Mouse (Mus musculus): ENCODE results near the gene BC049352.

The BC049352 gene

DNA sequence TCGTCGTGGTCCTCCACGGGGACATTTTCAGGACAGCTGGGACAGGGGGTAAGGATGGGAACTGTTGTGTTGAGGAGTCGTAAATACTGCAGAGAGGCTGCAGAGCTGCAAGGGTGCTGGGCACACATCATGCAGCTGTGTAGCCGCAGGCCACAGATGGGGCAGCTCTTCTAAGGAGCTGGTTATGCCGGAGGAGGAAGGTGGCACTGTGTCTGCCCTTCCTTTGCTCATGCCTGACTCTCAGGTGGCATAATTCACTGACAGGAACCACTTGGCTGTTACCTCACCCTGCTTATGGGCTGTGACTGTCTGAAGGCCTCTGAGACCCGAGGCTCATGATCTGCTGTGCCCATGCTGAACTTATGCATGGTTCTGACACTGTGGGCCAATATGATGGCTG lies 68.5 kb downstream of the BC049352 start:
- no peak for DNase-seq (ENCODE audit: low spot score)

DNA sequence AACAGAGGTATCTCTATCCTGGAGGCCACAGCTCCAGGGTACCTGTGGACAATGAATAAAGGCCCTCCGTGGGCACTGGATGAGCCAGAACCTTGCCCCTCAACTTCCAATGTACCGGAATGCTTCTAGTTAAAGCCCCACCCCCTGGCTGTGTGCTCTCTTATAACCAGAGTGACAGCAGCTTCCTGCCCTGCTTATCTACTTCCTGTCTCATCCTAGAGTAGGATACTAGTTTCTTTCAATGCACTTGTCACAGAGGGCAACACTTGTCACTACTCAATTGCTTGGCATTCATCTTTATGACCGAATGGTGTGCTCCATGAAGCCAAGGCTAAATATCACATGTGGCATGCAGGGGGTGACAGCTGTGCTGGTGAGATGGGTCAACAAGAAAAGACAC lies 69.5 kb downstream of the BC049352 start:
- no peak for DNase-seq (ENCODE audit: low spot score)

DNA sequence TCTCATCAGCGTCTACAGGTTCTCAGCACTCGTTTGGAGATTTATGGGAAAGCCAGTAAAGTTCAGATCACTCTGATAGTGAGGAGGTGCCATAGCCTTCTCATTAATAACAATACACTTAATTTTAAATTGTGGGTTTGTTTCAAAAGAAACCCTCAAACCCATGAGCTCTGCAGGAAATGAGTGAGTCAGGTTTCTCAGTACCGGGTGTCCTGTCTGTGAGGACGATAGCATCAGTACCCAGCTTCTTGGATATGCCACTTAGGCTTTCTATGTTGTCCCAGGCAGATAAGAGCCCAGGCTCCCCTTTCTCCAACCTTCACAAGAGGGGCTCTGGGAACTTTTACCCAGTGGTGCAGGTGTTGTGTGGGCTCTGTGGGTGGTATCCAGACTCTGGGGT lies 70.2 kb downstream of the BC049352 start:
- DNase-seq (ENCODE audit: low spot score) = no peak

DNA sequence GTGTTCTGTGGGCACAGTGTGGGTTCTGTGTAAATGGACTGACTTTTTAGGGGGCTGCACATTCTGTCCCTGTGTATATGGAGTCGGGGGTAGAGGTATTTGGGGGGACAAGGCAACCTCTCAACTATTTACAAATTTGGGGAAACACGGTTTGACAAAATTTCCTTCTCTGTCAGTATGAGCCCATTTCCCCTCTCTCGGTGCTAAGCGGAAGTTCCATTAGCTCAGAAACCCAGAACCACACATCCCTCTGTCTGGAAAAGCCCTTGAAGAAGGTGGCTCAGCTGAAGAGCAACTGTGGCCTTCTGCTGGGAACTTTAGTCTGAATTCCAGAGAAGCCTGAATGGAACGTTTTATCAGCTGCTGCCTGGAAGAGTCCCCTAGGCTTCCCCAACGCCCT lies 70.6 kb downstream of the BC049352 start:
- no peak for DNase-seq (ENCODE audit: low spot score)

DNA sequence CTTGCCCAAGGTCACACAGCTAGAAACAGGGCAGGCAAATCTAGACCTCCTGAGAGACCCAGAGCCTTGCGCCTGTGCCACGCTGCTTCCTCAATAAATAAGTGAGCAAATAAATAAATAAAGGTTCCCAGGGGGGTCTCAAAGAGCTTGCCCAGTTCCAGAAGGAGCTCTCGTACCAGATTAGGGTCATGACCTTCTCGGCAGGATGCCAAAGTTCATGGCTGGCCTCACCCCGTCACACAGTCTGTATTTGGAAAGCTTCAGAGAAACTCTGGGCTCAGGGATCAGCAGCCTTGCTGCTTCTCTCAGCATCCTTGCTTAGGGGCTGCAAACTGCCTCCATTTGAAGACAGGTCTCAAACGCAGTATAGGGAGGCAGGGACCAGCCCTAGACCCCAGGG lies 72.2 kb downstream of the BC049352 start:
- DNase-seq (ENCODE audit: low spot score) = no peak

DNA sequence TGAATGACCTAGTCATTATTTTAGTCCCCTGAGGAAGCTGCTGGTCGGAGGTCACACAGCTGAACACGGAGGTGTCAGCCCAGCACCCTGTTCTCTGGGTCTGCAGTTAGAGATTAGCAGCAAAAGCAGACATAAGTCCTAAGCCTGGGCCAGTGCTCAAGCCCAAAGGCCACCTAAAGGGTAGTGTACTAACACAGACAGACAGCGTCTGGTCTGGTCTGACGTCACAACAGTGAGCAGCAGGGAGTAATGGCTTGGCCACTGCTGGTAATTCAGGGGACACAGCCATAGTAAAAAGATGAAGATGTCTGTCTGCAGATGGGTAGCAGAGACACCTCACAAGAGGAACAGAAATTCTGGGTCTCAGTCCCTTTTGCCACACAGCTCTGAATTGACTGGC lies 72.8 kb downstream of the BC049352 start:
- no peak for DNase-seq (ENCODE audit: low spot score)

DNA sequence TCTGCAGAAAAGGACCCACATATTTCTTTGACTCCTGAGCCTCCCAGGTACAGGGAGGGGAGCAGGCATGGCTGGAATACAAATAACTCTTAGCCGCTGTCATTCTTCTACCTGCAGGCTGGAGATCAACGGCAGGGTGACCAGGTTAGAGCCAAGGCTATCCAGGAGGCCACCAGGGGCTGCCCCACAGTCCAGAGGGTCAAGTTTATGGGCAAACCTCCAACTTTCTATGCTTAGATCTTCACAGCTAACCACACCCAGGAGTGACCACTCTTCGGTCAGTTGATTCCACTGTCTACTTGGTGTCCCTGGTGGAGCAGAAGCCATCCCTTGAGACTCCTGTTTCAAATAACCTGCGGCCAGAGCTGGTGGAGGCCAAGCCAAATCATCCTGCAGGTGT lies 73.6 kb downstream of the BC049352 start:
- no peak for DNase-seq (ENCODE audit: low spot score)

DNA sequence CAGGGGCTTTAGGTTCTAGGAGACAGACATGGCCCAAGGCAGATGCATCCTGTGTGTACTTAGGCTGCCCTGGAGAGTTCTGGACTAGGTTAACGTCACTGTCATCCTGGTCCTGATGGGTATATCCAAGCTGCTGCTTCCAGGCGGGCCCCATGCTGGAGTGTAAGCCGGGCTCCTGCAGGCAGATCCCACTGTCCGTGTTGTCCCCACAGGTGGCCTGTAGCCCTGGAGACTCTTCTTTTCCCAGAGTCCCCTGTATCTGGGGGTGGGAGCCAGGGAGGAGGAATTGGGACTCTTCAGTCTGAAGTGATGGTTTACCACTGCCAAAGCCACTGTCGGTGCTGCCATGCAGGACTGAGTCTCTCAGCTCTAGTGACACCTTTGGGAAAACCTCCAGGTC lies 74.2 kb downstream of the BC049352 start:
- DNase-seq (ENCODE audit: low spot score) = no peak

DNA sequence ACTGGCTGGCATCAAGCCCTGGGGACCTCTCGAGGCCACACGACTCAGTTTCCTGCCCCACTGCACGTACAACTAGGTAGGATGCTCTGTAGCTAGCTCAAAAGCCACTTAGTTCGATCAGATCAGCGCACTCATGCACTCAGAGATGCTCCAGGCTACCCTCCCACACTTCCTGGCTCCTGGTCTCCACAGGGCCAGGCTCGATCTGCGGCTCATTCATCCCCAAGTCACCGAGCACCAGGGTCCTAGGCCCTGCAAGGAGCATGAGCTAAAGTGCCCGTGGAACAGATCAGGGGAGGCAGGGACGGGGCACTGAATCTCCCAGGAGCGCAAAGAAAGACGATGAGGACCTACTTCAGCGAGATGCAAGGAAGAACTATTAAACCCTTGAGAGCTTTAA lies 77.3 kb downstream of the BC049352 start:
- DNase-seq (ENCODE audit: low spot score) = no peak

DNA sequence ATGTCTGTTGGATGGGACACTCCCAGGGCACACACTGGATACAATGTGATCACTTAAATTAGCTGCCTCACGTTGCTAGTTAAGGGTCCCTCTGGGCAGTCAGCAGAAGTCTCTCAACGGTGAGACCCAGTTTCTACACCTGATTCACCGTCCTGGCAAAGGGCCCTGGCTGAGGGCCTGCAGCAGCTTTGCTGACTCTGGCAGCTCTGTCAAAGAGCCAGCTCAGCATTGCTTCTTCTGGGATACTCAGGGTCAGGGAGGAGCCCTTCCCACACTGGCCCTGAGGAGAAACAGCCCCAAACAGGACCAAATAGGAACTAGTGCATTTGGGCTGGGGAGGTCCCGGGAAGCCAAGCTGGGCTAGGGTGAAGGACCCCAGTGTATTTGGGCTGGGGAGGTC lies 79.7 kb downstream of the BC049352 start:
- no peak for DNase-seq (ENCODE audit: low spot score)

DNA sequence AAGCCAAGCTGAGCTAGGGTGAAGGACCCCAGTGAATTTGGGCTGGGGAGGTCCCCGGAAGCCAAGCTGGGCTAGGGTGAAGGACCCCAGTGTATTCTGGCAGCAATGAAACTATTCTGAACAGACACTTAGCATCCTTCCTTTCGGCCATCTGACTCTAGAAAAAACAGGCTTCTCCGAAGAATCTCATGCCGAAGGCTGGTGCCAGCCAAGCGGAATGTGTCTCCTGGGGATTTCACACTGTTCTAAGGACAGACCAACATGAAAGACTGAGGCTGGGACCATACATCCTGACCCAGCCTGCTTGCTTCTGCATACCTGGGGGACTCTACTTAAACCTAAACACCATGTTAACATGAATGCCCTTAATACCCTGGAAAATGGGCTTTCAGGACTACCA lies 80.1 kb downstream of the BC049352 start:
- no peak for DNase-seq (ENCODE audit: low spot score)

DNA sequence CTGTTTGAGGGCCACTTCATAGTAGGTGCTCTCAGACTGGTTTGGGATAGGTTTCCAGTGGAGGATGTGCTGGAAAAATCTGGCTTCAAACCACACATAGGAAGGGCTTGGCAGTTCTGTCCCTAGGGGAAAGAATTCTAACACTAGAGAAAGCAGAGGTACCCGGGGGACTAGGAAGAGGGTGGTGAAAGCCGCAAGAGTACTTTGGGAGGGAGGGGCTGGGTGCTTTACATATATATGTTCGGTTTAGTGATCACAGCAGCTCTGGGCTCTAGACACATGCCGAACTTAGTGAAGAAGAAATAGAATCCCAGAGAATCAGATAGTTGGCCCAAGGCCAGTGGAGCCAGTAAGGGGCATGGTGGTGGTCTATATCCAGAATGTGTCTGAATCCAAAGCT lies 85.3 kb downstream of the BC049352 start:
- no peak for DNase-seq (ENCODE audit: low spot score)

DNA sequence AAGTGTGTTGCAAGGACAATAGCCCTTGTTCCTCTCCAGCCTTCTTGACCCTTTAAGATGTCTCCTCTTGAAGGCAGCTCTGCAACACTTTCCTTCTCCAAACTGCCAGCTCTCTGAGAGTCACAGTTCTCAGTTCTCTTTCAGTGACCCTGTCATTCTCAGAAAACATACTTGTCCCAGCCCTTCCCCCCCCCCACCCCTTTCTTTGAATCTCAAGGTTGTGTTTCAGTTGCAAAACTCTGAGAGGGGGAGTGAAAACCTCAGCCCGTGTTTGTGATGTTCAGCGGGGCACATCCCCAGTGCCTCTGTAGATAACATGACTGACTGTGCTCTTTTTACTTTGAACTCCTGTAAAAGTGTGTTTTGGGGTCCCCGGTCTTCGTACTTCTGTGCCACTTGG lies 86.3 kb downstream of the BC049352 start:
- no peak for DNase-seq (ENCODE audit: low spot score)

DNA sequence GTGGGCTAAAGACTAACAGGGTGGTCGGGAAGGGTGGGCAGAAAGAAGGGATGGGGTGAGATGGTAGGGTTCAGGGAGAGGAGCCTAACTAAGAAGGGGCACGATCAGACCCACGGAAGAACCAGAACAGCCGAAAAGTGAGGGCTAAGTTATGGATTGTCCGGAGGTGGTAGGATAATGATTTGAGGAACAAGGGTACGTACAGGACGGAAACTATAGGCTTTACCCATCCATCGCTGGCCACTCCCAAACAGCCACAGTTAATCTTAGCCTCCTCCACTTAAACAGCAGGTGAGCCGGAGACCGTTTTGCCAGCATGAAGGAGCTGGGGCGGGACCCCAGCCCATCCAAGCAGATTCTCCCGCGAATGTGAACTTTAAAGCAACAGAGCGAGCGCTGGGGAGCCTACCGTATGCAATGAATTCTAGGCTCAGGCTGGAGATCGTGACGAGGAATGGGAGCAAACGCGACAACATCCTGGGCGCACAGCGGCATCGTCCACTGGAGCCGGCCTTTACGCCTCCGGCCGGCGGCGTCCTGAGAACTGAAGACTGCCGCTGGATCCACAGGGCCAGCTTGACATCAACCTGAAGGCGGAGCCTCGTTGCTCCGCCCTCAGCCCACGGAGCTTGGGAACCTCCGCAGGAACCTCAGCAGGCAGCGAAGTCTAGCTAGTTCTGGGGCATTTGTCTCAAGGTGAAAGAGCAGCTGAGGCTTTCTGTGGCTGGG lies 87.0 kb downstream of the BC049352 start, which contains the start of gene Il10ra:
TSS of gene Il10ra (minus strand) at position 553 of the 729 bp plus-strand sequence.
- DNase-seq (ENCODE audit: low spot score) = no peak

DNA sequence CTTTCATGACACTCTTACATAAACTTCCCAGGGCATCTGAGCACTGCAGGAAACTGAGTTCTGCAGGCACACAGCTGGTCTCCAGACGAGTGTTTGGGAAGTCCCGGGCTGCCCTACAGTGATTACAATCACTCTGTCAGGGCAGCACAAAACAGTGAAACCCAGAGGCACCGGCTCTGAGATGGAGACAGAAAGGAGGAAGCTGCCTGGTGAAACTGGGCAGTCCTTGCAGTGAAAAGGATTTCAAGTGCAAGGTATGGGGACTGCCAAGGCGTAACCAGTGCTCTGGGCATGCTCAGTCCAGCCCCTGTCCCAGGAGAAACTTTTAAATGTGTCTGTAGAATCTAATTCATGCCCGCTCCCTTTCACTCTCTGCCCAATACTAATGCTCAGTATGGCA lies 90.4 kb downstream of the BC049352 start:
- DNase-seq (ENCODE audit: low spot score) = no peak

DNA sequence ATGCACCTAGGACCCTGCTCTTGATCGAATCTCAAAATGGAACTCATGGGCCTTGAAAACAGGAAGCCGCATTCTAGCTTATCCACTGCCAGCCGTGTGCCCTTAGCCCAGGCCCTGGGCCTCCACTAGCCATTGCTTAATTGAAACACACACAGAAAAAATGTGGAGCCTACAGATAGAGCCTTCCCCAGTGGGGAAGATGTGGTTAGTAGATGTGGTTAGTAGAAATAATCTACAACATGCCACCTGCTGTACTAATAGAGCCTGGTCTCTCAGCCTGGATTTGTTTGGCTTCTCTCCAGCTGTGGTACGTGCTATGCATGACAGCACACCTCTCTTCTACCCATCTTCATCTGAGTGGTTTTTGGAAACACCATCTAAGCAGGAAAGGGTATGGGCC lies 92.4 kb downstream of the BC049352 start:
- DNase-seq (ENCODE audit: low spot score) = no peak

DNA sequence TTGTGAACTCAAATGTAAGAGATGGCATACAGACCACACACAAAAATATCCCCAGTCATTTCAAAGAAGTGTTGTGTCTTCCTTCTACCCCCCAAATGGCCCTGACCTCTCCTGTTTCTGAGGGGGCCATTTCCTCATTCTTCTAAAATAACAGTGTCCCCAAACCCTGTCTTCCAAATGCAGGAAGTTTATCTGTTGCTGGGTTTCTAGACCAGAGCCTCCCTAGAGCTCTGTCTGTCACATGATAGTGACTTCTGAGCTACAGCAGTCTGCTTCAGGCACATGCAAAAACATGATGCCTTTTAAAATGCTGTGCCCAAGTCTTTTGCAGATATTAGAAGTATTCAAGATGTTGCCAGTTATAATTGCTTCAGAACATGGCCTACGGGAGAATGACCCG lies 92.8 kb downstream of the BC049352 start:
- no peak for DNase-seq (ENCODE audit: low spot score)

DNA sequence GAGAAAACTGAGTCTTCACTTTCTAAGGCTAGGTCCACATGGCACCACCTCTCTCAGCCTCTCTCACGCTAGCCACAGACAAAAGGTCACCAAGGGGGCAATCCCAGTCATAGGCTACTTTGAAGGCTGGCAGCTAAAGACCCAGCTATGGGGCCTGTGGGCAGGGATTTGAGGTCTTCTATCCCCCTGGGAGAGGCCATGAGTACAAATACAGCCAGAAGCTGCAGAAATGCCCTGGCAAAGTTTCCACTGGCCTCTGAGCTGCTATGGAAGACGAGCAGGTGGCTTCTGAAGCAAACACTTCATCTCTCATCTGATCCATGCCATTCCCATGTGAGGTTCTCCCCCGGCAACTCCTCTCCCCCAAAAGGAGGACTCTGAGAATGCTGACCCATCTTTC lies 98.3 kb downstream of the BC049352 start:
- no peak for DNase-seq (ENCODE audit: low spot score)

DNA sequence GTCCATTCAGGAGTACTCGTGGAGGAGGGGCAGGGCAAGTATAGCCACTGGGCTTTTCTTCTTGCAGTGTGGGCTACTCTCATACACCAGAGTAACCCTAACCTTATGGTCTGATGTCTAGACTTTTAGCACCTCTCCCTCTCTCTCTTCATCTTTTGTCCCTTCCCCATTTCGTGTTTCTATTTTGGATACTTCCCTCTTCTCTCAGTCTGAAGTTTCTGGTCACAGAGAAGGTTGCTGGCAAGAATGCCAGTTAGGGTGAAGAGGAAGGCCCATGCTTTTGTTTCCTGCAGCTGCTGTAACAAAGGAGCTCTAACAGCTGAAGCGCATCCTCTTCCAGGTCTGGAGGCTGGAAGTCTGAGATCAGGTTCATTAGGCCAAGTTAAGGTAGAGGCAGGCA lies 99.1 kb downstream of the BC049352 start:
- no peak for DNase-seq (ENCODE audit: low spot score)

DNA sequence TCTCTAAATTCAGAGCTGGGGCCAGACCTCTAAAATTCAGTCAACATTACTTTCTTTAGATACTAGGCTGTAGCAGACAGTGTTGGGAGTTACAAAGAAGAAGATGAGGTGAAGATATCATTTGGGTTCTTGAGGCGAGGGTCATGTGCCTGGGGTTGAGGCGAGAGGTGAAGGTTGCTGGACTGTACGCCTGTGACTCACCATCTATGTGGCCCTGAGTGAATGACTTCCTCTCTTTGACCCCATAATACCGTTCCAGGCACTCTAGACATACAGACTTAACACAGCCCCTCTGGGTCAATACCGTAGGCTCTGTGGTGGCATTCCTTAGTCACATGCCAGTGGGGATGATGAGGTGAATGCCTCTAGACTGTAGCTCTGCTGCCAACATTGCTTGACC lies 100.7 kb downstream of the BC049352 start:
- DNase-seq (ENCODE audit: low spot score) = no peak

DNA sequence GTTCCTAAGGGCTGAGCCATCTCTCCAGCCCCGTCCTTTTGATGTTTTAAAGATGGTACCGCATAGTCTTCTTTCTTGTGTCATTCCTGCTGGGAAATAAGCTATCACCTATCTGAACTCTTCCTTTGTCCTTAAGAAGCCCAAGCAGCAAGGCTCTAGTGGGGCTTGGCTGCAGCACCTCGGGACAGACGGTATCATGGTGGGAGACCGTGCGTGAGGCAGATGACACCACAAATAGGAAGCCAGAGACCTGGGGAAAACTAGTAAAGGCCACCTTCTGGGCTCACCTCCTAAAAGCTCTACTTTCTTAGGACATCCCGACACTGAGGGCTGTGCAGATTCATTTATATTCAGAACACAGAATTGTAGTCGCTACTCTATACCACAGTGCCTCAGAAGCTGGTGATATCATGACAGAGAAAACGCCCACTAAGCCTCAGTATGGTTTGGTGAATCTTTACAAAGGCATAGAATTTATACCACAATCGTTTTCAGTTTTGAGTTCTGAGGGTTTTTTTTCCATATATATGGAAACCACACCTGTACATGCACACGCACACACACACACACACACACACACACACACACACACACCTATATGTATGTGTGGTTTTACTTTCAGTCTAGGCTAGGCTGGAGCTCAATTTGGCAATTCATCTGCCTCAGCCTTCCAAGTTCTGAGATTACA lies 109.8 kb downstream of the BC049352 start:
- DNase-seq (ENCODE audit: low spot score) = no peak

DNA sequence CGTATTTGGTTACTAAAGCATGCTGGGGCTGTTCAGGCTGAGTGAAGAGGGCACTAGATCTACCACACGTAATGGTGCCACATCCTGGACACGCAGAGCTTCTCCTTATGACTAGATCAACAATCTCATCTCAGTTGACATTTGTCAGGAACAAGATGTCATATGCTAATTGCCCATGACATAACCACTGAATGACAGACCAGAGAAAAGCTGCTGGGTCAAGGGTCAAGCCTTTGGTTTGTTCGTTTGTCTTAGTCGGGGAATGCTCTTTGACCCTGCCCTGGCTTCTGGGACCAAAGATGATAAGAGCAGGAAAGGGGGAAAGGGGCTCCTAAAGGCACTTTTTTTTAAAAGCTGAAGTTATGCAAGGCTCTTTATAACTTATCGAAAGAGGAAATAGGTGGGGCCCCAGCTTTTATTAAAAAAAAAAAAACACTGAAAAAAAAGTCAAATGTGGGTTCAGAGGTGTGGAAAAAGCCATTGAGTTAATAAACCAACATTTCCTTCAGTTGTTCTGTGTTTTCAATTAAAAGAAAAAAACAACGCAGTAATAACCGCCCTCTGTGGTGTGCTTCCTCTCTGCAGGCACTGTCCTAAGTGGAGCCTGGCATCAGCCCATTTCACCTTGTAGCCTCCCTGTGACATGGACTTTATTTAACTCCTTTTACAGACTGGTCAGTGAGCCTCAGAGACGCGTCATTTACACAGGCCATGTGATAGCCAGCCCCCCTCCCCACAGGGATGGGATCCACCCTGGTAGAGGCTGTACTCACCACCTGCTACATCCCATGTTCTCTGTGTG lies 112.6 kb downstream of the BC049352 start:
- DNase-seq (ENCODE audit: low spot score) = no peak
